Mouse (Mus musculus) forebrain, postnatal 0 days (tissue): ENCODE results near the gene Galnt4. TPM values are rescaled to one million over a fixed set of nuclear protein-coding genes. Genes with fewer than 3 reads are reported as not detected.

Experiments used
- ATAC-seq: fragments of 200-750 bp; cut with Nextera tagmentation; 2 replicates; pipeline ENCODE4 v1.8.0; 2017; ENCODE audit warnings: mild to moderate bottlenecking, moderate library complexity
- DNase-seq: peaks from one replicate; pipeline ENCODE4 v3.0.0-alpha.2; 2015
- H3K27ac ChIP-seq: fragments of 300-500 bp; sonication (generic); 2 replicates; pipeline ENCODE4 v1.5.1; 2014; ENCODE audit warnings: low read depth, mild to moderate bottlenecking, antibody characterized with exemption, low read length, moderate library complexity, mixed read lengths
- H3K27me3 ChIP-seq: fragments of 300-500 bp; sonication (generic); 2 replicates; pipeline ENCODE4 v1.6.1; 2014; ENCODE audit warnings: mild to moderate bottlenecking, low read length, mixed read lengths; ENCODE audit not compliant: insufficient read depth
- H3K36me3 ChIP-seq: fragments of 300-500 bp; sonication (generic); 2 replicates; pipeline ENCODE4 v1.6.1; 2014; ENCODE audit warnings: mild to moderate bottlenecking, moderate library complexity; ENCODE audit not compliant: insufficient read depth
- H3K4me1 ChIP-seq: fragments of 300-500 bp; sonication (generic); 2 replicates; pipeline ENCODE4 v1.6.1; 2014; ENCODE audit warnings: antibody characterized with exemption; ENCODE audit not compliant: insufficient read depth
- H3K4me2 ChIP-seq: fragments of 300-500 bp; sonication (generic); 2 replicates; pipeline ENCODE4 v1.6.1; 2014; ENCODE audit warnings: low read depth, mild to moderate bottlenecking, moderate library complexity
- H3K4me3 ChIP-seq: fragments of 300-500 bp; sonication (generic); 2 replicates; pipeline ENCODE4 v1.5.1; 2014; ENCODE audit warnings: low read depth, low read length, mixed read lengths
- H3K9ac ChIP-seq: fragments of 300-500 bp; sonication (generic); 2 replicates; pipeline ENCODE4 v1.6.1; 2014; ENCODE audit warnings: mild to moderate bottlenecking
- H3K9me3 ChIP-seq: fragments of 300-500 bp; sonication (generic); 2 replicates; pipeline ENCODE4 v1.6.1; 2016; ENCODE audit warnings: low read length
- CTCF ChIP-seq: sonication (generic); IDR thresholded peaks from 2 replicates; pipeline ENCODE4 v1.5.1; 2016; ENCODE audit warnings: antibody characterized with exemption, control low read depth, low read depth
- WGBS: fragments of 180-500 bp; shearing (Covaris S2); extraction: QIAGEN DNeasy Blood & Tissue Kit; methylation state at CpG from one replicate; pipeline ENCODE4 v1.1.7; 2014; 5-methylcytosine and 5-hydroxymethylcytosine counted together
- polyA plus RNA-seq: library from polyadenylated mRNA; unstranded; fragments of >200 nt; fragmentation: Nextera tagmentation; extraction: Ambion mirVana; gene quantifications from 2 replicates; pipeline ENCODE4 v1.2.1, GENCODE M21; 2015
- total RNA-seq: library from RNA; depleted of rRNA; stranded (reverse); fragments of >200 nt; gene quantifications from 2 replicates; pipeline ENCODE4 v1.2.3, GENCODE M21; 2014

Gene Galnt4
- total and polyA plus RNA-seq, 2 experiments from 2014 or later, result 2.1 to 5.3 TPM

DNA sequence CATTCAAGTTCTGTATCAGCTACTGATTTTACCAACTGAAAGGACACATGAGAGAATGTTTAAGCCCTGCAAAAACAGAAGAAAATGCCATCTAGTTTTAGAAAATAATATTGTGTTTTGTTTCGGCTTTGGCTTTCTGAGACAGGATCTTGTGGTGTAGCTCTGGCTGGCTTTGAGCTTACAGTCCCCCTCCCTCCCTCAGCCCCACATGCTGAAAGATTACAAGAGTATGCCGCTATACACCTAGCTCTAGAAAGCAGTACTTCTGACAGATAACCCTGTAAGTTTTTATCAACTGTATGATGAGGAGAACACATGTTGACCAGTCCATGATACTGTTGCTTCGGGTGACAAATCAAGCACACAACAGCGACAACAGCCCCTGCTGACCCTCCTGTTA lies 11.5 kb downstream of the Galnt4 start:
- Histone ChIP-seq H3K36me3 (no peaks in the 10 kb centered on the region), H3K4me1 (no peaks in the 10 kb centered on the region), H3K4me3 (no peak overlapping the region), H3K4me2 (no peak overlapping the region), H3K9me3 (no peaks in the 10 kb centered on the region), H3K27me3 (no peaks in the 10 kb centered on the region), H3K27ac (no peak overlapping the region), H3K9ac (no peak overlapping the region)
- 86% methylated on average over 4 of the region's 4 CpGs for WGBS
- TF ChIP-seq CTCF, result no peak
- ATAC-seq, result no peak
- no peak for DNase-seq

DNA sequence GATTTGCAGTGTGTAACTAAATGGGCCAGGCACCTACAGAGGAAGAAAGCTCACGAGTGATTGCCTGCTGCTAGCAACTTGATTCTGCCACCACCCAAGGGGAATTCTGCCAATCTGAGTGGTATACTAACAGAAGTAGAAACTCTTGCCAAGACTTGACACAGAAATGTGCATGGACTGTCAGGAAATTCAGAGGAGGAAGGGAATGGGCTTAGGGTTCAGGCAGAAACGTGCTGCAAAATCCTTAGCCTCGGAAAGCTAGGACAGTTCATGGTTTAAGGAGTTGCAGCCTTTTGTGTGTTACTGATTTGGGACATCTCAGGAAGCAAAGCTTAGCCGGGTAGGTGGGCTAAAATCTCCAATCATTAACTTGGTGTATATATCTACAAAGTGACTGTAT lies 18.3 kb downstream of the Galnt4 start, which contains the start of gene Phxr2:
Gene Phxr2 (minus strand): TSS at position 101 of the 400 bp plus-strand sequence.
- no peak within 1 kb of the TSS for H3K4me2 ChIP-seq
- H3K27me3 ChIP-seq, result no peaks in the 10 kb centered on the region
- no peaks in the 10 kb centered on the region for H3K4me1 ChIP-seq
- no peak within 1 kb of the TSS for H3K27ac ChIP-seq
- no peak within 1 kb of the TSS for H3K4me3 ChIP-seq
- ATAC-seq (peak; percentile 18; the same call in 1 of the 2 replicates), DNase-seq (peak; percentile 20)
- TF ChIP-seq CTCF, result no peak
- no peak within 1 kb of the TSS for H3K9ac ChIP-seq
- peaks cover 17% of the 10 kb centered on the region for H3K36me3 ChIP-seq
- WGBS, result 75% methylated on average over 4 of the region's 4 CpGs
- H3K9me3 ChIP-seq, result no peaks in the 10 kb centered on the region

DNA sequence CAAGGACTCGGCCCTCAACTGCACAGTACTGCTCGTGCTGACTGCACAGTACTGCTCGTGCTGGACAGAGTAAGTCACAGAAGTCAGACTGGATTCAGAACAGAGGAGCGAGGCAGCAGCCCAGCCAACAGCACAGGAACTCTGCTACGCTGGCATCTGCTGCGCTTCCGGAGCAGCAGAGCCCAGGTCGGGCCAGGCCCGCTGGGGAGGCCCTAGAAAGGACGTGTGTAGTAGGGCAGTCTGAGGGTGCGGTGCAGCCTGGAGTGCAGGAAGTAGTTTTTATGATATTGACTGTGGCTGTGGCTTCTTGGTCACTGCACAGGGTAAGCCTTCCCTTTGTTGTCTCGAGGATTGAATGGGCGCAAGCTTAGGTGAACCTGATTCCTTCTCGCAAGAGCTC lies 19.0 kb downstream of the Galnt4 start:
- no peak overlapping the region for H3K27ac ChIP-seq
- TF ChIP-seq CTCF, result no peak
- H3K9me3 ChIP-seq, result no peaks in the 10 kb centered on the region
- peaks cover 22% of the 10 kb centered on the region for H3K36me3 ChIP-seq
- ATAC-seq, result no peak
- DNase-seq, result no peak
- H3K4me2 ChIP-seq, result no peak overlapping the region
- no peaks in the 10 kb centered on the region for H3K4me1 ChIP-seq
- no peak overlapping the region for H3K9ac ChIP-seq
- WGBS, result 92% methylated on average over 14 of the region's 14 CpGs
- H3K27me3 ChIP-seq, result no peaks in the 10 kb centered on the region
- no peak overlapping the region for H3K4me3 ChIP-seq

DNA sequence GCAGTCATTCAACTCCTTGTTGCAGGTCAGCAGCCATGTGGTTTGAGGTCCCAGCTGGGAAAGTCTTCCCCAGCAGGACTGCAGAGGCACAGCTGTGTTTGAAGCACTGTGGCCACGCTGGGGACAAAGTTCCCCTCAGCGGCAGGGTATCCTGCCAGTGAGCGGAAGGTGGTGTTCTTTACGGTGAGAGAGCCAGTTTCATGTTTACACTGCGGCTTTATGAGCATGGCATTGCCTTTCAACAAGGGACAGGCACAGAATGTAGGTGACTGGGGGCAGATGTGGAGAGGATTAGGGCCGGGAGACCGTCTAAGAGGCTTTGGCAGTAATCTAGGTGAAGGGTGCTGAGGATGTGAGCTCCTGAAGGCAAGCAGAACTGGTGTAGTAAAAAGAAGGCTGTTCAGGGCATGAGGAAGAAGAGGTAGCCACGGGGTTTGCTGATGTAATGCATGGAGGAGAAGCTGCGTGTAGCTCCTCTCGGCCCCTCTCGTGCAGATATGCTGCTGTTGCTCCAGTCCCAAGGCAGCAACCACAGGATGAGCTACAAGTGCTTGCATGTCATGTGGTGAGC lies 19.8 kb downstream of the Galnt4 start:
- WGBS, result 94% methylated on average over 11 of the region's 11 CpGs
- no peak overlapping the region for H3K27ac ChIP-seq
- peaks cover 24% of the 10 kb centered on the region for H3K36me3 ChIP-seq
- ATAC-seq (no peak), DNase-seq (no peak)
- no peak overlapping the region for H3K4me3 ChIP-seq
- H3K27me3 ChIP-seq, result no peaks in the 10 kb centered on the region
- no peak overlapping the region for H3K9ac ChIP-seq
- no peak for TF ChIP-seq CTCF
- H3K4me2 ChIP-seq, result no peak overlapping the region
- H3K9me3 ChIP-seq, result no peaks in the 10 kb centered on the region
- no peaks in the 10 kb centered on the region for H3K4me1 ChIP-seq

DNA sequence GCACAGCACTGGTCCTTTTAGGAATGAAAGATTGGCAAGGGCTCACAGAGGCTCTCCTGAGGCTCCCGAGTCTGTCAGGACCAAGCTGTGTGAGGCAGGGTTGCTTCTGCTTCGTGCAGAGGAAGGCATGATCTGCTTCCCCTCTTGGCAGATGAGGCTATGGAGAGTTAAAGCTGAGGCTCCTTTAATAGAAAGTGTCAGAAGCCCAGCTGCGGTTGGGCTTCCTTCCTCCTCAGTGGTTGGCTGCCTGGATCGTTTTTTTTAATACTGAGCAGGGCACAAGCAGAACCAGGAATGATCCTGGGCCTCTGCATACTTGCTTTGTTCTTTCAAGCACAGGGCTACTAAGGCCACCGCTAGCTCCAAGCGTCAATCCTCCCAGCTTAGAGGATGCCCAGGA lies 22.7 kb downstream of the Galnt4 start:
- no peak overlapping the region for H3K4me3 ChIP-seq
- no peak overlapping the region for H3K27ac ChIP-seq
- peak; percentile 38; the same call in 1 of the 2 replicates for ATAC-seq
- H3K36me3 ChIP-seq, result peaks cover 31% of the 10 kb centered on the region
- H3K4me1 ChIP-seq, result no peaks in the 10 kb centered on the region
- WGBS, result 33% methylated on average over 6 of the region's 6 CpGs
- no peaks in the 10 kb centered on the region for H3K9me3 ChIP-seq
- no peak overlapping the region for H3K4me2 ChIP-seq
- no peak for DNase-seq
- TF ChIP-seq CTCF, result no peak
- H3K27me3 ChIP-seq, result no peaks in the 10 kb centered on the region
- no peak overlapping the region for H3K9ac ChIP-seq

DNA sequence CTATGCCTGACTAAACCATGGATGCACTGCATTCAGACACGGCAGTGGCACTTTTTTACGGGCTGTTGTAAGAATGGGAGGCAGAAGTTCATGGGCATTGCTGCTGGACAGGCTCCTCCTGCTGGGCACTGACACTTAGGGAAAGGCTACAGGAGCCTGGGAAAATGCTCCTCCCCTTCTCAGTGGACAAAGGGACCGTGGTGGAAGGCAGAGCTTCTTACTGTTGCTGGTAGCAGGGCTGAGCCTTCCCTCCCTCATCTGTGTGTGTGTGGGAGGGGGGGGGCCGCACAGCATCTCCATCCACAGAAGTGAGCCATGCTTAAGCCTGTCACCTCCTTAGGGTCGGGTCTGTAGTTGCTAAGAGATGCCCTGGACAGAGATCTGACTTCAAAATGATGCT lies 23.3 kb downstream of the Galnt4 start:
- H3K27ac ChIP-seq, result no peak overlapping the region
- WGBS, result 51% methylated on average over 5 of the region's 5 CpGs
- no peaks in the 10 kb centered on the region for H3K4me1 ChIP-seq
- H3K27me3 ChIP-seq, result no peaks in the 10 kb centered on the region
- H3K4me2 ChIP-seq, result no peak overlapping the region
- H3K36me3 ChIP-seq, result peaks cover 31% of the 10 kb centered on the region
- DNase-seq (no peak), ATAC-seq (0 out of 2 replicates have a peak, but pooled peaks have one; percentile 11)
- no peak overlapping the region for H3K4me3 ChIP-seq
- TF ChIP-seq CTCF, result no peak
- H3K9me3 ChIP-seq, result no peaks in the 10 kb centered on the region
- H3K9ac ChIP-seq, result no peak overlapping the region

DNA sequence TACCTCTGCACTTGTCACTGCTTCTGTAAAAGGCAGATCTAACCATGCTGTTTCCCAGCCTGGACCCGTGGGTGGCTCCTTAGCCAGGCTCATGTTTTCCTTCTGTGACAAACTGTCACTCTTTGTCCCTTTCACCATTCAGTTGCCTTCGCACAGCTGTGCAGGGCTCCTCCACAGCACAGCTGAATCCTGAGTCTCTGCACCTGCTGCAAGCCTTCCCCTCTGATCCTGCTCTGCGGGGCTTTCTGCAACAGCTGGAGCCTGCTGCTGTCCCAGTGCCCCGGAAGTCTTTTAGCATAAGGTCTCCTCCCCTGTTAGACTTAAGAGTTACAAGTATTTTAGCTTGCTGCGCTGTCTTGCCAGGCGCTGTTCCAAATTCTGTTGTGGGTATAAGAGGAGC lies 24.2 kb downstream of the Galnt4 start:
- peak; percentile 73 for ATAC-seq
- Histone ChIP-seq H3K4me3 (no peak overlapping the region), H3K4me1 (no peaks in the 10 kb centered on the region), H3K4me2 (no peak overlapping the region), H3K9me3 (no peaks in the 10 kb centered on the region), H3K27ac (no peak overlapping the region), H3K9ac (no peak overlapping the region), H3K36me3 (peaks cover 26% of the 10 kb centered on the region), H3K27me3 (no peaks in the 10 kb centered on the region)
- DNase-seq, result no peak
- 72% methylated on average over 6 of the region's 6 CpGs for WGBS
- no peak for TF ChIP-seq CTCF
